Mouse (Mus musculus) adrenal gland, postnatal 4 days (tissue): ENCODE measurements at regions not wholly inside any gene's neighbourhood (a gene's known extent, or its start where the extent isn't known, plus 50 kb on each side); places are given as distances from the start of the nearest gene placed in this dataset.

Experiments used
- DNase-seq, 2 experiments: peaks; one replicate each; pipeline ENCODE4 v3.0.0; 2021 to 2022; ENCODE audit warnings: low spot score in 2 of 2, mixed read lengths in 2 of 2

DNA sequence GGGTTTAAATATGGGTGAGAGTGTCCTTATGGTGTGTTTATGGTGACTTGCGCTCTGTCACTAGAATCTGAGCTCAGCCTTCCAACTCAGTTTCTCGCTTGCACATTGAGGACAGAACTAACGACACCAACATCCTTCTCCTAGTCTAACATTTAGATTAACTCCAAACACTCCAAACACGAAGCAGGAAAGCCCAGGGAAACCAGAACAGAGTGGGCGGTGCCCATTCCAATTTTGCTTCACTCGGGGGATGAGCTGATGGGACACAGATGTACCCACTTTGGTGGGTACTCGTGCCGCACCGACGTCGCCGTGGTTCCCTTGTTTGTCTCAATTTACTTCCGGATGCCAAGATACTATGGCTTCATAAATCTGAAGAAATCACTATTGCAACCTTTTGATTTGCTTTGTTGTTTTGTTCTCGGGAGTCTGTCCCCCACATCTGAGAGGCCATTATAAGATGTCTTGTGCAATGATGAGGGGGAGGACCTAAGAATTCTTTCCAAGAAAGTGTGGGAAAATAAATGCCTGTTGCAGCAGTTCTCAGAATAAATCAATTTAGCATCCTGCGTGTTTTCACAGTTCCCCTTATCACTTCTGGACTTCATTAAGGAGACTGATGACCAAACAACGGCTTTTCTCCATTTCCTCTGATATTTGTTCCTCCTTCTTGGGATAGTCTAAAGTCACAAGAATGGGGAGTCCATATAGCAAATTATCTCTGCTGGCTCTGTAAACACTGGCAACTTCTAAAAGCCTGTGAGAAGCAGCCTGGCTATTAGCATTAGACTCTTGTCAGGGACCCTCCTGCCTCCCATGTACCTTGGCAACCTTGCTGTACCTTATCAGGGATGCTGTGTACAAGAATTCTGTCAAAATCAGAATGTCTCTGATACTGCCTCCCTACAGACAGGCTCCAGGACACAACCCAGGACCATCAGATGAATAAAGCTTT is 96.2 kb upstream of the Klf9 start:
- no peak for DNase-seq

DNA sequence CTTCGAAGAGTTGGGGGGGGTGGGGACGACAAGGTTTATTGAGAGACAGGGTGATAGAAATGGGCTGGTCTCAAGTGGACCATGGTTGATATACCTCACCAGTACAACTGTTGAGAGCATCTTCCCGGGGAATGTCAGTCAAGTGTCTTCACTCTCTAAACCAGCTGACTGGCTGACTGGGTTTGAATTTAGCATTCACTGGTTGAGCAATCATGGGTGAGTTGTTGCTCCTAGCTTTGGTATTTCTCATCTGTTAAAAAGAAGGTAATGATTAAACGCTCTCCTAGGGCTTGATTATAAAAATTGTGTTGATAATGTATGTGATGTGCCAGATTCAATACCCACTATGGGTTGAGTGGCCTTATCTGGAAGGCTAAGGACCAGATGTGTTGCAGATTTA is 89.6 kb upstream of the Klf9 start:
- DNase-seq: no peak

DNA sequence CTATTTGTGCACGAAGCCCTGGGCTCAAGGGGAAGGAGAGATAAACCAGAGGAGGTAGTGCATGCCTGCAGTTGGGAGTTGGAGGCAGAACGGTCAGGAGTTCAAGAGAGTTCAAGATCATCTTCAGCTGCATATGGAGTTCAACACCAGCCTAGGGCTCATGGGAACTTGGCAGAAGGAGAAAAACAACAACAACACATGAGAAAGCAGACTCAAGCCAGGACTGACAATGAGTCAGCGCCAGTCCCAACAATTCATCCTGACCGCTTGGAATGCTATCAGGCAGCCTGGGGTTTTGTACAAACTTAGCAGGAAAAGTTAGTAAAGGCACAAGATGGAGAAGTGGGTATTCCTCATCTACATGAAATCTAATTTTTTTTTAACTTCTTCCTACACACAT is 86.6 kb upstream of the Klf9 start:
- no peak for DNase-seq

DNA sequence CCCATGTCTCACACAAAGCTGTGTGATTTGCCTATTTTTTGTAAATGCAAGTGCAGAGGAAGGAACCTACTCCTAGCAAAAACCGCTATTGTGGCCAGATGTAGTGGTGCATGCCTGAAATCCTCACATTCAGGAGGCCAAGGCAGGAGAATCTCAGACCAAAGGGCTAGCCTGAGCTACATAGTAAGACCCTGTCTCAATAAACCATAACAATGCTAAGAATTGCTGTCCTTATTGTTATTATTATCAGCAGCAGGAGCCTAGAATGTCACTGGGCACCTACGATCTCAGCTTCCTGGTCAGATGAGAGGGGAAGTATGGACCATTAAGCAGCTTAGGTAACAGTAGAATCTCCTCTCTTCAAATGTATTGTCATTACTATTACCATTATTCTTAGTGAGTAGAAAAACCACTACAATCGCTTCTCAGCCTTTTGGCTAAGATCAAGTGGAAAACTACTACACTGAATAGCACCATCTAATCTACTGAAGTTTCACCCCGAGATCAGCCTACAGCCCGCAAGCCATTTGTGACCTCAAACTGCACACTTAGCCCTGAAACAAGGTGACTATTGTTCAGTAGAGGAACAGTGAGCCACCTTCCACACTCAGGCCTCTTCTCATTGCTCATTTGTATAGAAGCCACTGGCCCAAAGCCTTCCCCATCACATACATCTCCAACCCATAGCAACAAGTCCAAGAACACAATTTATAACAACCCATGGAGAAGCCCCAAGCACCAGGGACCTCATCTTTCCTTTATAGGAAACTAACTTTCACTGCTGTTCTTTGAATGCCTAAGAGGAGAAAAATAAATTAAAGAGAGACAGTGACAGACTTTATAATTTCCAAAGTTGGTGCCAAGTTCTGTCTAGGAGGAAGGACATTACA is 84.9 kb upstream of the Klf9 start:
- no peak for DNase-seq

DNA sequence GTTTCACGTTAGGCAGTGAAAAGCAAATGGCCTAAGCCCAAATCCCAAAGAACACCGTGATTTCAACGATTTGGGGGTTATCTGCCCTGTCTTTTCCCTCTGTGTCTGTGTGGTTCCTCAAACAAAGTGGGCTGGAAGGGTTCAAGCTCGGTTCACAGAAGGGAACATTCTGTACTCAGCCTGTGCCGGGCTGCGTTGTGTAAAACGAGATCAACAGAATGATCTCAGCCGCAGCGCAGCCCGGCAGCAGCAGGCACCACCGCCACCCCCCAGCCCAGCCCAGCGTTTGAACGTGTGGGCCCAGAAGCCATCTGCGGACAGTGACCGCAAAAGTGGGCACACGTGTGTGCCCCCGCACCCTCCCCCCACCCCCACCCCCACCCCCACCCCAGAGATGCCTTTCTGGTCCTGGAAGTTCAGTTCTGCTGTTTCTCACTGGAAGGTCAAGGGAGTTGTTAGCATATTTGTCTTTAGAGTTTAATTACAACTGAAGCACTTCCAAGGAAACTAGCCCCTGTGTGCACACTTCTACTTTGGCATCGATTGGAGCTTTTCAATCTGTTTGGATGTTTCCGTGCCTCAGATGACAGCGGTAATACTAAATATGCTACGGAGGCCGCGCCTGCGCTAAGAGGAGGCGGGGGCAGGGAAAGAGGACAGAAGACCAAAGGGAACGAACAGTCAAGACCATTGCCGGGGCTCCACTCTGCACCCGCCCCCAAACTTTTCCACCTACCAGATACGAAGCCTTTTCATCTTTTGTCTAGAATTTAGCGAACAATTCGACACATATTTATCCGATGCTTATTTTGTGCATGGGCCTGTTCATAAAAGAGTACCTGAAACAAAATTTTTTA is 83.9 kb upstream of the Klf9 start:
- peak; percentile 26 to 56 for DNase-seq

DNA sequence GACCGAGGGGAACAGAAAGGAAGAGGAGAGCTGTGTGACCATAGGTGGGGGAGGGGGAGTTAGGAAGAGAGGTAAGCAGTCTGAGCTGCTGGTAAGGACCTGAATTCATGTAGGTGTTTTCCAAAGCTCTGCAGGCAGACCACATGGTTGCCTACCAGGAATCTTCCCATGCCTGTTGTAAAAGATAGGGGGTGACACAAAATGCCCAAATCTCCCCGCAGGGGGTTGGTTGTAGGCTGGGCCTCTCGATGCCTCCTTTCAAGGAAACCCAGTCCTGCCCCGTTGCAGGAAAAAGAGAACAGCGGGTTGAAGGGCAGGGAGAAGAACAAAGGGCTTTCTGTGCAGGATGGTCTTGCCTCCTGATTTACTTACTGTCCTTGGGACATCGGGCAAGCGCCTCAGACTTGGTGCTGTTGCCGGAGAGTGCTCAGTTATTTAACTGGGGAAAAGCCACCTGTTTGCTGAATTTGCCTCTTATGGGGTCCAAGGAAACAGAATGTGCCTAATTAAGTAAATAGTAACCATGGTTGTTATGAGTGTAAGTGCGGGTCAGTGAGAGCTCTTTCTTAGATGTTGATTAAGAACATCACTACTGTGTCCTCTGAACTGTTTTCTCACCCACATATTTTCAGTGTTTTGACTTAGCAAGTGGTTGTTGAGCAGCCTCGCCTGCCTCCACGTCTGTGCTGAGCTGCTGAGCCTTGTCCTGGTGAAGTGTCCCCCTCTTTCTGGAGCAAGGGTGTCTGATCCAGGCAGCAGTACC is 83.1 kb upstream of the Klf9 start:
- no peak for DNase-seq

DNA sequence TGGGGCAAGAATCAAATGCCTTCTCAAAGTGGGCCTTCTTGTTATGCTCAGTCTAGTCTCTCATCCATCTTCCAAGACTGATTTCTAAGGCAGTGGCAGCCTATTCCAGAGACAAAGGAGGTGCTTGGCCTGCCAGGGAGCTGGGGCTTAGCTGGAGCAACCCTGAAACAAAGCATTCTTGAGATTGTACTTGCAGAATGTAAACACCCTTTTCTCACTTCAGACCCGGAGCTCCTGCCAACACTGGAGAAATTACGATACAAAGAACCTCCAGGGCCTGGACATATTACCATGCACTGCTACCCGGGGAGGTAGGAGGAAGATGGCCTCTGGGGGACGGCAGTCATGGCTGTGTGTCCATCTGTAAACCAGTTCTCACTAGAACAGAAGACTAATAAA is 82.5 kb upstream of the Klf9 start:
- no peak for DNase-seq

DNA sequence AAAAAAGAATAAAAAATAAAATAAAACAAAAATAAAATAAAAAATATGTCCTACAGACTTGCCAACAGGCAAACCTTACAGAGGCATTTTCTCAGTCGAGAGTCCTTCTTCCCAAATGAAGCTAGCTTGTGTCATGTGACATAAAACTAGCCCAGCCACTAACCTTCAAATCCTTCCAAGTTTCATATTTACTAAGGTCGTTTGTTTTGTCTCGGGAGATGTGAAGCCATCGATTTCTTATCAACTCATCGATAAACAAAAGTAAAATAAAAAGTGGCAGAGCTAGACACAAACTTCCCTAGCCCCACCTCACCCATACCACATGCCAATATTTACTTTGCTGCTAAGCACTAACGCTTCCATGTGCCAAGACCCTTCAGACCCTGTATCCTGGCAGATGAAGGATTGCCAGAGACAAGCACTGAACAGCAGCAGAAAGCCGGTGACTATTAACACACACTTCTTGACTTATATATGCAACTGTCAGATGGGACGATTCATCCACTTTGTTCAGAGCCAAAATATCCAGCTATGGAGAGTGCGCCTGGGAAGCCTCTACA is 79.9 kb upstream of the Klf9 start:
- no peak for DNase-seq

DNA sequence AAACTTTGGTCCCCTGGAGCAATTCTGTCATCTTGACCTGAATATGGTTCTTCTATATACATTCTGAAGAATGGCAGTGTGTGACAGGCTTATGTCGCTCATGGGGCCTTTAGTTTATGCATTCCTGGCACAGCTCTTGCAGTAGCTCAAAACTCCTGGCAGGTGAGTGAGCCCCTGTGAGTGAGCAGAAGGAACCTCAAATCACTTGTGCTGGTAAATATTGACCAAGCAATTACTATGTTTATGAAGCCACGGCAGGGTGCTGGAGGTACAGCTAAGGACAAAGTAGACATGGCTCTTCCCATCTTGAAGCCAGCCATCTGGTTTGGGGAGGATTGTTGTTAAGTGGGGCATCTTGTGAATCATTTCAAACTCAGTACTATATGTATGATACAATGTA is 79.1 kb upstream of the Klf9 start:
- no peak for DNase-seq

DNA sequence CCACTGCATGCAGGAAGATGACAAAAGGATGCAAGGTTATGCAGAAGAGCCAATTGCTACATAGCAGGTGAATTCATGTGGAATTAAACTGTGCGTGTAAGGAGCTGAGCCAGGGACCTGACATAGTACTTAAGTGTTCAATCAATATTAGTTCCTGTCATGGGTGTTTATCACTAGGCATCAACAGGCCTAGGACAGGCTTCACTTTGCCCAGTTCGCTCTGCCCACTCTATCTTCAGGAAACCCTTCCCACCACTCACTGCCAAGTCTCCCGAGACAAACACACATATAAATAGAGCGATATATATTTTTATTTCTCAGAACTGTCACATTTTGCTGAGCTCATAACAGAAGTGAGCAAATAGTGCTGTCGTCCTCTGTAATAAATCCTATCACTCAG is 78.2 kb upstream of the Klf9 start:
- DNase-seq: no peak

DNA sequence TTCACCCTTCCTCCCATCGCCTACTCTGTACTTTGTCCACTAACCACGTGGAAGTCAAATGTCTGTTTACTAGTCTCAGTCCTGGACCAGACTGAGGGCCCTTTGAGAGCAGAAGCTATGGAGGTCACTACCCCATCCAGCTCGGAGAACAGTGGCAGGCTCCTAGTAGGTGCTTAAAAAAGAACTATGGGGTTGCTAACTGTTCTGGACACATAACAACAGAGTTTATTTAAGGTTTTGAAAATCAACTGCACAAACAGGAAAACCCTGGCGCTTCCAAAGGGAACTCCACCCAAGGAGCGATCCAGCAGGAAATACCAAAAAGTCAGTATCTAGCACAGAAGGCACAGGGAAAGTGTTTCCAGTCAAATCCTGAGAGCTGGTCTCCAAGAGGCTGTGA is 75.5 kb upstream of the Klf9 start:
- DNase-seq: no peak

DNA sequence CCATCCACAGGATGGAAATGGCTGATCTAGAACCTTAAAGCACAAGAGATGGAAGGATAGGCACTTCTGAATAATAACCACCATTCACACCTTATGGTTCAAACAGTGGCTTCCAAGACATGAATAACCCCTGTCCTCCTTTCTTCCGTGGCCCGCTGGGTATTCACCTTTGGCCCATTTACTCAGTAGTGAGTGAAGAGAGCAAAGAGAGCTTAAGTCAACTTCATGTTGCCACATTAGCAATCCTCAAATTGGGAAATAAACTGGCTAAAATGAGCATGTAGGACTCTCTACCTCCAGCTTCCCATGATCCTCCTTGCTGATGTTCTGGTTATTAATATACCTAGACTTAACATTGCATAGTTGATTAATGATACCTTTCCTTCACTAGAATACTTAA is 74.3 kb upstream of the Klf9 start:
- DNase-seq: no peak

DNA sequence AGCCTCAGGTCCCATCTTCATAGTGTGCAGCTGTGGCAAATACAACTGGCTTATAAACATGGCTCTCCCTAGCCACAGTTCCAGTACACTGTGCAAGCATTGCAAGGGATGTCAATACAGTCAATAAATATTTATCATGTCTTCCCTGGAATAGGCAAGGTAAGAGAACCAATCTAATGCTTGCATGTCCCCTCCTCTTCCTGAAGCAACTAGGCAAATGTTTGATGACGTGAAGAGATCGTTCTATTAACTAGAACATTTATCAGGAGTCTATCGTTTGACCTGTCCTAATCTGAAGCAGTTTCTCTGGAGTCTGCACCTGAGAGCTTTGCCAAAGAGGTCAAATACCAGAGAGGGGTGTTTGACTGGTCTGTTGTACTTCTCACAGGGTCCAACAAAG is 72.4 kb upstream of the Klf9 start:
- no peak for DNase-seq

DNA sequence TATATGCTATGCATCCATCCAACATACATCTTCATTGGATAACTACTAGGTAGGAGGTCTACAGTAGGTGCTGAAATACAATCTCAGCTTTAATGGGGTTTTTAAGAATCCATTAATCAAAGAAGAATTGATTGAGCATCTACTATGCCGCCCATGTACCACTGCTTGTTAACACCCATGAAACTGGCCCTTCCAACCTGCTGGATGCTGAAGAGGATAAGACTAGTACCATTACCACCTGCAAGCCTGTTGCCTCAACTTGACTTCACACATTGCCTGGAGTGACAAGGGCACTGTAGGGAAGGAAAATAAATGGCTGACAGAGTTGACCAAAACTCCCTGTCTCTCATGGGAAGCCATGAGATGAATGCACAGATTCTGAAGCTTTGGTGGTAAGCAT is 71.4 kb upstream of the Klf9 start:
- DNase-seq: no peak

DNA sequence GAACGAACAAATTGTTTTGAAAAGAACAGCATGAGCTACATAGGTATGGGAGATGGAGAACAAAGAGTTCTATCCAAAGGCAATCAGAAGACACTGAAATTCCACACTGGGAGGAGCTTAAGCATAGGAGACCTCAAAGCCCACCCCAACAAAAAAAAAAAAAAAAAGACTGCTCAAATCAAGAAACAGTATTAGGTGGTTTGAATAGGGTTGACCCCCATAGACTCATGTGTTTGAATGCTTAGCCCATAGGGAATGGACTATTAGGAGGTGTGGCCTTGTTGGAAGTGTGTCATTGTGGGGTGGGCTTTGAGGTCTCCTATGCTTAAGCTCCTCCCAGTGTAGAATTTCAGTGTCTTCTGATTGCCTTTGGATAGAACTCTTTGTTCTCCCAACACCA is 70.0 kb upstream of the Klf9 start:
- DNase-seq: no peak

DNA sequence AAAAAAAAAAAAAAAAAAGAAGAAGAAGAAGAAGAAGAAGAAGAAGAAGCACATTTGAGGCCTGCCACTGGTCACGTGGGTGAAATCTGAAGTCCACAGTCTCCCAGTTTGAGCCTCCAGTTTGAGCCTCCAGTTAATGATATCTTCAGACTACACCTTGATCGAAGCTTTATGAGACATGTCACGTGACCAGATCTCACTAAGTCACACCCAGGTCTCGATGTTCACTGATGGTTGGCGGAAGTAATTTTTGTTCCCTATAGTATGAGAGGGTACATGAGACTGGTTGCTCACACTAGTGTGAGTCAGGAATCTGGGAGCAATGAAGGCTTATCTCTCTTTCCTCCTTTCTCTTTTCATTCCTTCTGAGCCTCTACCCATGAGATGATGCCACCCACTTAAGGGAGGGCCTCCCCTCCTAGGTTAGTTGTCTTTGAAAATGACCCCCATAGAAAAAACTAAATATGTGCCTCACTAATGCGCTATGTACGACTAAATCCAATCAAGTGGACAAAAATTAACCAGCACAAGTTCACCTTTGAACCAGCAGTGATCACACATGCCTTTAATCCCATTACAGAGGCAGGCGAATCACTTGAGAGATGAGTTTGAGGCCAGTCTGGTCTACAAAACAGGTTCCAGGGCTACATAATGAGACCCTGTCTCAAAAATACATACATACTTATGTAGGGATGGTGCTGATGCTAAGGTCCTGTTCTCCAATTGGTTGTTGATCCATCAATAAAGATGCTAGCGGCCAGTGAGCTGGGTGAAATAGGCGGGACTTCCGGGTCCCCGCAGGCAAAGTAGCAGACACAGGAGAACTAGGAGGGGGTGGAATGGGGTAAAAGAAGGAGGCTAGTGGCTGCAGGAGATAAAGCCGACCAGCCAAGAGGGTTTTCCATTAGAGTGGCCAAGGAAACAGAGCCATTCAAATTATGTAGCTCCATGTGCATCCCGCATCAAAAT is 66.1 kb upstream of the Klf9 start:
- no peak for DNase-seq

DNA sequence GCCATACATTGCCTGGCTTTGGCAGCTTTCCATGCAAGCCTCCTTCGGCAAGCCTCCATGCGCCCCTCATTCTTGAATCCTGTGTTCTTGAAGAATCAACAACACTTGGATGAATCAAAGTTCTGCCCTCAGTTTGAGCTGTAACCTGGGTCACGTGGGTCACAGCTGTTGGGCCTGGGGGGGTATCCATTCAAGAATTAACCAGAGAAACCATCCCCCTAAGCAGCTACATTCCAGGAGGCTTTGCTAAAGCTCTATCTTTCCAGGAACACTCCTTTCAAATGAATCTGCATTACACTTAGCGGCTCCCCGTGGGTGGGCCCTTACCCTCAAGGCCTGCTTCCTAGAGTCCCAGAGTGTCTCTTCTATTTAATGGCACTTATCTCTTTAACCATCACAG is 65.2 kb upstream of the Klf9 start:
- no peak for DNase-seq

DNA sequence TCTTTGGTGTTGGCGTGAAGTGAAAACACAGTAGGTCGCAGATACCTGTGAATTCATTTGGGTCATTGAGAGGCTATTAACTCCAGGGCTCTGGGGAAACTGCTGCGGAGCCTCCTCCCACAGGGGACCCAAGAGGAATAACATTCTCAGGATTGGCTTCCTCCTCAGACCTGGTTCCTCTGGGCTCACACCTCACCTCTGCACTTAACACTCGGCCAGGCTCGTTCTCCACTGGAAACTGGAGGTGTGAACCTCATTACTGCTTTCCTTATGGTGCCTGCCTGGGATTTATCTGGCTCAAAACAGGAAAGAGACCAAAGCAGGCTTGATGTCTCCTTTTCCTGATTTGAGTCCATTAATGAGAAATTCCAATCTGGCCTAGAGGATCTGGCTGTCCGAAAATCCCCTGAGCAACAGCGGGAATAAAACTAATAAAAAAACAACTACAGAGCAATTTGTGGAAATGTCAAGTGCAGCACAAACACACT is 55.8 kb upstream of the Klf9 start:
- no peak for DNase-seq

DNA sequence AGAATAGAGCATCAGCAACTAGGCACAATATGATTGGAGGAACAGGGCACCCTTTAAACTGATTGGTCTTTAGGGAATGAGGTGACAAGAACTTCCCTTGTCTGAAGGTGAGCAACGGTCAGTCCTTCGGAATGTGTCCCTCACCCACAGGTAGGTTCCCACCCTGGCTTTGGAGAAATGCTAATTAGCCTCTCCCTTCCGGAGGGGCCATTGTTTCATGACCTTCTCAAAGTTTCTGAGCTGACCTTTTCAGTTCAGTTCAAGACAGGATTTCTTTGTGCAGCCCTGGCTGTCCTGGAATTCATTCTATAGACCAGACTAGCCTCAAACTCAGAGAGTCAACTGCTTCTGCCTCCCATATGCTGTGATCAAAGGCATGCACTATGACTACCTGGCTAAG is 53.5 kb upstream of the Klf9 start:
- no peak for DNase-seq
